Mouse (Mus musculus): ENCODE data around the gene 4931422A03Rik.

4931422A03Rik gene

DNA sequence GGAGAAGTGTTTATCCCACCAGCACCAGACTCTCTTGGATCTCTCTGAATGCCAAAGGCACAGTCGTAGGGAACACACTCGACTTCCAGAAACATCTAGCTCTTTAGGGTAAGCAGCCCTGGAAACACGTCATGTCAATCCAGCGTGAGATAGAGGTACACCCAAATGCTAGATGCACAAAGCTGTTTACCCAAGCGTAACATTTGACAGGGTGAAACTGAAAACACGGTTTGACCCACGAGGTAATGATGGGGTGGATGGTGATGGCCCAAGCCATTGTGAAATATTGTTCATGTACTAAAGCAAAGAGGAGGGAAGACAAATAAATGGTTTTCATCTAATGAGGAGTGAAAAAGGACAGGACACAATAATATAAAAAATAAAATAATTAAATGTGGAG, 93.9 kb downstream of the 4931422A03Rik start:
- no peak for DNase-seq

DNA sequence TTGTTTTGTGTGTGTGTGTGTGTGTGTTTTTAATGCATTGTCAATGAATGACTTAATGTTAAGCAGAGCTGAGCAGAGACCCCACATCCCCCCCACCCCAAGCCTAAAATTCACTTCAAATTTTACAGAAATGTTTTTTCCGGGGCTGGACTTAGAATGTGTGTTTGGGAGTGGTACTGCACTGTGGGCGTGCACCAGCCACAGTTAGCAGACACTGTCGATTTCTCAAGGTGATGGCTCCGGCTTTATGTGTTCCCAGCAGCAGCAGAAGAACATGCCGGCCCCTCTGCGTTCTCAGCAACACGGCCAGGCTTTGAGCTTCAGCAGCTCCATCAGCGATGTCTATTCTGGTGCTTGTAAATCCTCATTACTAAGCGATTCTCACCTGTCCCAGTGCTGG, 95.7 kb downstream of the 4931422A03Rik start:
- DNase-seq, result no peak

DNA sequence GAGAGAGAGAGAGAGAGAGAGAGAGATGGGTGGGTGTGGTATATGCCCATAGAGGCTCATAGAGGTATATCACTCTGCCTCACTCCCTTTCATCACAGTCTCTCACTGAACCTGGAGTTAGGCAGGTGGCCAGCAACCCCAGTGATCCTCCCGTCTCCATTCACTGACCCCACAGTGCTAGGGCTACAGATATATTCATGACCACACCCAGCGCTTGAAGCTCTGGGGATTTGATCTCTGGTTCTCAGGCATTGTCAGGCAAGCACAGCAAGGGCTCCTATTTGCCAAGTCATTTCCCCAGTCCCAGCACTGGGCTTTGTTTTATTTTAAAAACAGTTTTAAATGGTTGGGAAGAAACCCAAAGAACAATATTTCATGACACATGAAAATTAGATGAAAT, 96.1 kb downstream of the 4931422A03Rik start:
- DNase-seq, result no peak

DNA sequence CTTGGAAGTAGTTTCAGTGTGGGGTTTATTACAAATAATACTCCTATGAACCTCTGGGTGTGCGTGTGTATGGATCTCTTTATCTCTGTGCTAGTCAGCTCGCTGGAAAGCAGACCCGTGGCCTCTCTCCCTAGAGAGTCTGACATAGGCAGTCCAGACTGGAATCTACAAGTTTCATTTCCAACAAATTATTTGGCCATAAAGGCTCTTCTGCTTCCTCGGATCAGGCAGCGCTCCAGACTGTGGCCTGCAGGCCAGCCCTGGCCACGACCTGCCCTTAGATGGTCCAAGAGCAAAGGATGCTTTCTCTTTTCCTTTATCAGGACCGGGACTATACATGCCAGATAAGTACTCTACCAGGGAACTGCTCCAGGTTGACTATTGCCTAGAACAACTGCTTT, 96.7 kb downstream of the 4931422A03Rik start:
- DNase-seq, result peak; percentile 35 to 54

DNA sequence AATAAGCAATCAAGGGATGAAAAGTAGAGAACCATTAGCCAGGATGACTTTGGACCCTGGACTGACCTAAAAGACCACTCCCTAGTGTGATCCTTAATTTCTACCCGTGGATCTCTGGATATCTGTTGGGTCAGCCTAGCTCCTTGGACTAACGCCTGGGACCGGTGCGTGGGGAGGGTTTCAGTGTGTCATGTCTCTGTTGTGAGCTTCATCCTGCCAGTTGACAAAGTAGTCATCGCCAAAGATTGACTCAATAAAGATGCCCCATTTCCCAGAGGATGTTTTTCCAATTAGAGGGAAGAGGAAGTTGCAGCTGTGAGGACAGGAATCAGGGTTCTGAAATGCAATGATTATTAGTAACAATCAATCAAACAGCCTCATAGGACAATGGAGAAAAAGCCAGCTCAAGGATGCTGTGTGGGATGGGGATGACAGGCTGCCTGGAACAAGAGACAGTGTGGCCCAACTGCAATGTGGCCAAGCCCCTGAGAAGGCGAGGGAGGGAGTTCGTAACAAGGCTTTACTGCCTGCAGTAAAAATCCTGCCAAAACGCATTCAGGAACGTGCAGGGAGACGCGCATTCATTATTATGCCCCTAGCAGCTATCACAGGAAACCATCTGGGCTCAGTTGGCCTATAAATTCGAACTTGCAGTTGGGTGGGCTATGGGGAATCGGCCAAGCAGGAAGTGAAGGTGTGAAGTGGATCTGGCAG, 97.7 kb downstream of the 4931422A03Rik start:
- DNase-seq, result peak; percentile 22 to 30

DNA sequence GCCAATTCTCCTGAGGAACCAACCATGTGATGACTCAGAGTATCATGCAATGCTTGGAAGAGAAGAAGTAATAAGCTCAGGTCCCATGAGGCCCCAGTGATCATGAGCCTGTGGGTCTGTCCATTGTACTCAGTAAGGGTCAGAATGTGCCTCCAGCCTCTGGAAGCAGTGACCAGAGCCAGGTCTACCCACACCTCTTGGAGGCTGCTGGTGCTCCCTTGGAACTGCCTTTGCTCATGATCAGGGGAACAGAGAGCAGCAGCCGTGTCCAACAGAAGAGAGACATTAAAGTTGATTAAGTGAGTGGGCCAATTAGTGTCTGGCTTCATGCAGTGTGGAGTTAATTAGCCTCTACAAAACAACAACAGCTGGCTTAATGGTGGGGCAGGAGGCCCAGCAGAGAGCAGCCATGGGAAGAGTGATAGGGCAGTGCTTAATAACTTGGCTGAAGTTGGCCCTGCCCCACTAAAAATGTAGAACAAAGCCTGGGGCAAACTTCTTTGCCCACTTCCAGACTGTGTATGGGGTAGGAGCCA, 100.5 kb downstream of the 4931422A03Rik start:
- peak in 1 of 2 experiments; percentile 39 for DNase-seq

DNA sequence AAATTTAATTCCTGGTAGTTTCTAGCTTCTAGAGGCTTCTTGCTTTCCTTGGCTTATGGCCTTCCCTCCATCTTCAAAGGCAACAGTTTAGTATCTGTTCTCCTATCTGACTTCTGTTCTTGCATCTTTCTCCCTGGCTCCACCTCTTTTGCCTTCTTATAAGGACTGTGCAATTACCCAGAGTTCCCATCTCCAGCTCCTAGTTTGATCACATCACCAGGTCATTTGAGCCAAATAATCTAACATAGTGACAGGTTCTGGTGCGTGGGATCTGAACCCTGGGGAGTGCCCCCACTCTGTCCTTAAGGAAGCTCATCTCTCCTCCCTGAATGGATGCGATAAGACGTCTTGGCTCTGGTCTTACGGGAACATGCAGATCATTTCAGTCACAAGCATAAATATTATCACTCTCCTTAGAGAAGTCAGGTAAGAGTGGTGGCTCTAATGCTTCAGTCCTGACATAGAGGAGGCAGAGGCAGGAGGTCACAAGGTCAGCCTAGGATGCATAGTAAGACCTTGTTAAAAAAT, 101.5 kb downstream of the 4931422A03Rik start:
- DNase-seq, result no peak

DNA sequence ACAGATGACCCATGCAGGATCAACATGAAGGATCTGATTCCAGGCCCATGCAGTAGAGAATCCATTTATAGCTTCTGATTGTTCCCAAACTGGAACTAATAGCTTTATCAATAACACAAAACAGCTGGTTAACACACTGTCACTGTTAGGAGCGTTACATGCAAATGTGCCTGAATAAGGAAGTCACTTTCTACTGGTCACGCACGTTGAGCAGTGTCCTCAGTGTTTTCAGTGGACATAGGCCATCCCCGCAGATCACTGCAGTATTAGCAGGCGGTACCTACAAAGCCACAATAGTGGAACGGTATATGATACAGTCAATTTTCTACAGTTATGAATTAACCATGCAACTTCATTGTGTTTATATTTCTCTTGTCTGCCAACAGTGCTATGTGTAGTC, 108.7 kb downstream of the 4931422A03Rik start:
- DNase-seq, result no peak

DNA sequence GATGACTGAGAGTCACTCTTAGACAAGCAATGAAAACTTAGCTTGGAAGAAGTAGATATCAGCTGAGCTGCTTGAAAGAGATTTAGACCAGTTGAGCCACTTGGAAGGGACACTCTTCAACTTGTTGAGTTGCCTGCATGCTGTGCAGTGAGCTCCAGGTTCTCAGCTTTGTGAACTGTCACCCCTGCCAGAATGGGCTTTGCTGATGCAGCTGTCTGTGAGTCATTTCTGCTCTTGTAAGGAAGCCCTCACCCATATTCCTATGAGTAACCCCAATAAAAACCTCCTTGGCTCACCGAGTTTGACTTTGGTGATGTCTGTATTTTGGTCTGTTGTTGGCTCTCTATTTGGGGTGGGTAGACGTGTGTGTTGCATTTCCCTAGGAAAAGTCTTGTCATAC, 109.8 kb downstream of the 4931422A03Rik start:
- DNase-seq, result no peak

DNA sequence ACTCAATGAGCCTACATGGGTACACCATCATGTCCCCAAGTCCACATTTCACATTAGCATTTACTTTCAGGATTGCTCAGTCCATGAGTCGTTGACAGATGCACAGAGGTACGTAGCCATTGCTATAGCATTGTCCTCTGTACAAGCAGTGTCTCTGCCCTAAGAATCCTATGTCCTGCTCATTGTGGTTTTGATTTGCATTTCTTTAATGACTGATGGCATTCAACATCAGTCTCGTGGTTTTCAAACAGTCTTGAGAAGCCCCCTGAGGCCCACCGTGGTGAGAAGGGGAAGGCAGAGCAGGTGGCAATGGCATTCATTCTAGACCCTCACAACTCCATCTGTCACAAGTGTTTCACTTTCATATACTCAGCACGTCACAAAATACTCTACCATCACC, 110.8 kb downstream of the 4931422A03Rik start:
- DNase-seq, result no peak
